Mouse (Mus musculus): ENCODE results near the gene Rapgef6. TPM values are rescaled to one million over a fixed set of nuclear protein-coding genes. Genes with fewer than 3 reads are reported as not detected.

Gene Rapgef6
- polyA plus RNA-seq, 1 experiment = 36.7 TPM

- H3K36me3 ChIP-seq (ENCODE audit: control insufficient read depth, insufficient read depth, low read length, poor library complexity, severe bottlenecking) = peaks cover 7% of the 10 kb centered on the region
- peaks cover 4% of the 10 kb centered on the region for H3K4me1 ChIP-seq (ENCODE audit: control insufficient read depth, insufficient read depth, low read length)
- H3K4me3 ChIP-seq (ENCODE audit: low read depth, low read length) = no peak overlapping the region
- no peaks in the 10 kb centered on the region for H3K9me3 ChIP-seq (replicated peaks; ENCODE audit: control insufficient read depth, insufficient read depth, low read length, poor library complexity, severe bottlenecking)
- no peaks in the 10 kb centered on the region for H3K27me3 ChIP-seq (ENCODE audit: control insufficient read depth, insufficient read depth, low read length, poor library complexity, severe bottlenecking)
- H3K9ac ChIP-seq (ENCODE audit: low read depth, poor library complexity, severe bottlenecking) = no peak overlapping the region
- no peak overlapping the region for H3K27ac ChIP-seq (ENCODE audit: insufficient read depth, low read length)
- TF ChIP-seq CTCF (IDR thresholded peaks at IDR 0.05; ENCODE audit: low read depth, low read length) (no peak), EP300 (IDR thresholded peaks at IDR 0.05; ENCODE audit: insufficient read depth, low read depth, low read length) (no peak)
These were observed 221.6 kb downstream of the Rapgef6 start for GRCm38 (mm10) chr11:54744231-54744630.

Other genes starting within 250 kb of the Rapgef6 start
- 3.1 and 3.4 TPM in 2 replicates for gene Acsl6, start 219.0 kb upstream of the Rapgef6 start, polyA plus RNA-seq (2011; ENCODE audit: insufficient read depth, insufficient read length, low read depth, missing spikeins)
- gene Meikin, start 152.2 kb upstream of the Rapgef6 start, polyA plus RNA-seq (2011; ENCODE audit: insufficient read depth, insufficient read length, low read depth, missing spikeins) = not detected in 2 replicates
- 33.2 TPM in 2 replicates for gene Fnip1, start 84.6 kb upstream of the Rapgef6 start, polyA plus RNA-seq (2011; ENCODE audit: insufficient read depth, insufficient read length, low read depth, missing spikeins)

Data from ES-Bruce4 (cell line).